Mouse (Mus musculus): ENCODE measurements around the gene Enox1. TPM values are rescaled to one million over a fixed set of nuclear protein-coding genes. Genes with fewer than 3 reads are reported as not detected.

The Enox1 gene
- polyA plus RNA-seq, 1 experiment: 3.1 TPM

- no peaks in the 10 kb centered on the region for H3K9me3 ChIP-seq (replicated peaks; ENCODE audit: control insufficient read depth, insufficient read depth, low read length, poor library complexity, severe bottlenecking)
- no peaks in the 10 kb centered on the region for H3K36me3 ChIP-seq (ENCODE audit: control insufficient read depth, insufficient read depth, low read length, poor library complexity, severe bottlenecking)
- no peaks in the 10 kb centered on the region for H3K4me1 ChIP-seq (ENCODE audit: control insufficient read depth, insufficient read depth, low read length)
- H3K27me3 ChIP-seq (ENCODE audit: control insufficient read depth, insufficient read depth, low read length, poor library complexity, severe bottlenecking): 0 out of 2 replicates have a peak, but pooled peaks cover 2% of the 10 kb centered on the region
- no peak overlapping the region for H3K27ac ChIP-seq (ENCODE audit: insufficient read depth, low read length)
- TF ChIP-seq POLR2A (IDR thresholded peaks at IDR 0.05; ENCODE audit: insufficient read depth, low read length): no peak
- TF ChIP-seq EP300 (IDR thresholded peaks at IDR 0.05; ENCODE audit: insufficient read depth, low read depth, low read length): no peak
- no peak for TF ChIP-seq CTCF (IDR thresholded peaks at IDR 0.05; ENCODE audit: low read depth, low read length)
- no peak overlapping the region for H3K4me3 ChIP-seq (ENCODE audit: low read depth, low read length)
- H3K9ac ChIP-seq (ENCODE audit: low read depth, poor library complexity, severe bottlenecking): no peak overlapping the region
Observed at GRCm38 (mm10) chr14:77162496-77162895, 5.9 kb downstream of the Enox1 start.

DNA sequence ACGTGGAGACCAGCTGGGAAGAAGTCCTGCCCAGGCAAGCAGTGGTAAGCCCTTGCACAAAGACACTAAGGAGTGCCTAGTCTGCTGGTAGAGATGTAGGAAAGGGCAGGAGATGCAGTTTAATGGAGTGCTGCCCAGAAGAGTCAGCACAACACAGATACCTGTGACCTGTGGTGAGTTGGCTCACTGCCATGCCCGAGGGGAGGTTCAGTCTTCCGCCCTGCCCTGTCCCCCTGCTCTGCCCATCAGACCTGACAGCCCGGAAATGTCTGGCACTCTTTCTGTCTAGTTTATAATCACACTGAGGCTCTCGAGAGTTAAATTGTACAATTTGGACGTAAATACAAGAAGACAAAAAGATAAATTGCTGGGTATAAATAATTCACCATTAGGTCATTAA lies 7.8 kb downstream of the Enox1 start:
- TF ChIP-seq EP300 (IDR thresholded peaks at IDR 0.05; ENCODE audit: insufficient read depth, low read depth, low read length): no peak
- TF ChIP-seq POLR2A (IDR thresholded peaks at IDR 0.05; ENCODE audit: insufficient read depth, low read length): no peak
- no peak for TF ChIP-seq CTCF (IDR thresholded peaks at IDR 0.05; ENCODE audit: low read depth, low read length)
- Histone ChIP-seq H3K4me1 (ENCODE audit: control insufficient read depth, insufficient read depth, low read length) (no peaks in the 10 kb centered on the region), H3K27ac (ENCODE audit: insufficient read depth, low read length) (no peak overlapping the region), H3K9me3 (replicated peaks; ENCODE audit: control insufficient read depth, insufficient read depth, low read length, poor library complexity, severe bottlenecking) (no peaks in the 10 kb centered on the region), H3K36me3 (ENCODE audit: control insufficient read depth, insufficient read depth, low read length, poor library complexity, severe bottlenecking) (no peaks in the 10 kb centered on the region), H3K27me3 (ENCODE audit: control insufficient read depth, insufficient read depth, low read length, poor library complexity, severe bottlenecking) (no peaks in the 10 kb centered on the region), H3K4me3 (ENCODE audit: low read depth, low read length) (no peak overlapping the region), H3K9ac (ENCODE audit: low read depth, poor library complexity, severe bottlenecking) (no peak overlapping the region)

DNA sequence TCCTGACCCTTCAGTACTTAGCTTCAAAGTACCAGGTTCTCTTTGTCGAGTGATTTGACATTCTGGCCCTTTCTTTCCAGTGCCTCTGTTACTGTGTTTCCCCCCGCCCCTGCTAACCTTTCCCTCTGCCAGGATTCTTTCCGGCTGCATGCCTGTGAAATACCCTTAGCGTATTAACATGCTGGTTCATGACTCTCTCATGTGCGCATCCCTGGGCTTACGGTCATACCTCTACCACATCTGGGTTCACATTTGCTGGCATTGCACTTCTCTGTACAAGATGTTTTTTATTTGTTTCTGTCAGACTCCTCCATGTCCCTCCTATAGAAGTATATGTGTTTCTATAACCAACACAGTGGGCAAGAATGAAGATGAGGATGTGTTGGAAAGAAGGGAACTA lies 11.6 kb downstream of the Enox1 start:
- Histone ChIP-seq H3K9ac (ENCODE audit: low read depth, poor library complexity, severe bottlenecking) (no peak overlapping the region), H3K4me1 (ENCODE audit: control insufficient read depth, insufficient read depth, low read length) (no peaks in the 10 kb centered on the region), H3K27ac (ENCODE audit: insufficient read depth, low read length) (no peak overlapping the region), H3K27me3 (ENCODE audit: control insufficient read depth, insufficient read depth, low read length, poor library complexity, severe bottlenecking) (no peaks in the 10 kb centered on the region), H3K9me3 (replicated peaks; ENCODE audit: control insufficient read depth, insufficient read depth, low read length, poor library complexity, severe bottlenecking) (no peaks in the 10 kb centered on the region), H3K4me3 (ENCODE audit: low read depth, low read length) (no peak overlapping the region), H3K36me3 (ENCODE audit: control insufficient read depth, insufficient read depth, low read length, poor library complexity, severe bottlenecking) (no peaks in the 10 kb centered on the region)
- no peak for TF ChIP-seq POLR2A (IDR thresholded peaks at IDR 0.05; ENCODE audit: insufficient read depth, low read length)
- no peak for TF ChIP-seq CTCF (IDR thresholded peaks at IDR 0.05; ENCODE audit: low read depth, low read length)
- TF ChIP-seq EP300 (IDR thresholded peaks at IDR 0.05; ENCODE audit: insufficient read depth, low read depth, low read length): no peak

- no peaks in the 10 kb centered on the region for H3K4me1 ChIP-seq (ENCODE audit: control insufficient read depth, insufficient read depth, low read length)
- H3K9ac ChIP-seq (ENCODE audit: low read depth, poor library complexity, severe bottlenecking): no peak overlapping the region
- H3K9me3 ChIP-seq (replicated peaks; ENCODE audit: control insufficient read depth, insufficient read depth, low read length, poor library complexity, severe bottlenecking): no peaks in the 10 kb centered on the region
- H3K27ac ChIP-seq (ENCODE audit: insufficient read depth, low read length): no peak overlapping the region
- H3K27me3 ChIP-seq (ENCODE audit: control insufficient read depth, insufficient read depth, low read length, poor library complexity, severe bottlenecking): no peaks in the 10 kb centered on the region; the same call in 1 of the 2 replicates
- TF ChIP-seq EP300 (IDR thresholded peaks at IDR 0.05; ENCODE audit: insufficient read depth, low read depth, low read length) (no peak), CTCF (IDR thresholded peaks at IDR 0.05; ENCODE audit: low read depth, low read length) (no peak), POLR2A (IDR thresholded peaks at IDR 0.05; ENCODE audit: insufficient read depth, low read length) (no peak)
- no peaks in the 10 kb centered on the region for H3K36me3 ChIP-seq (ENCODE audit: control insufficient read depth, insufficient read depth, low read length, poor library complexity, severe bottlenecking)
- H3K4me3 ChIP-seq (ENCODE audit: low read depth, low read length): no peak overlapping the region
Observed at GRCm38 (mm10) chr14:77174491-77174890, 17.9 kb downstream of the Enox1 start.

- H3K4me3 ChIP-seq (ENCODE audit: low read depth, low read length): no peak overlapping the region
- no peaks in the 10 kb centered on the region for H3K4me1 ChIP-seq (ENCODE audit: control insufficient read depth, insufficient read depth, low read length)
- no peak overlapping the region for H3K27ac ChIP-seq (ENCODE audit: insufficient read depth, low read length)
- TF ChIP-seq POLR2A (IDR thresholded peaks at IDR 0.05; ENCODE audit: insufficient read depth, low read length): no peak
- TF ChIP-seq CTCF (IDR thresholded peaks at IDR 0.05; ENCODE audit: low read depth, low read length): no peak
- no peak for TF ChIP-seq EP300 (IDR thresholded peaks at IDR 0.05; ENCODE audit: insufficient read depth, low read depth, low read length)
- no peak overlapping the region for H3K9ac ChIP-seq (ENCODE audit: low read depth, poor library complexity, severe bottlenecking)
- no peaks in the 10 kb centered on the region for H3K9me3 ChIP-seq (replicated peaks; ENCODE audit: control insufficient read depth, insufficient read depth, low read length, poor library complexity, severe bottlenecking)
- H3K27me3 ChIP-seq (ENCODE audit: control insufficient read depth, insufficient read depth, low read length, poor library complexity, severe bottlenecking): no peaks in the 10 kb centered on the region; the same call in 1 of the 2 replicates
- no peaks in the 10 kb centered on the region for H3K36me3 ChIP-seq (ENCODE audit: control insufficient read depth, insufficient read depth, low read length, poor library complexity, severe bottlenecking)
Observed at GRCm38 (mm10) chr14:77174931-77175330, 18.4 kb downstream of the Enox1 start.

GRCm38 (mm10) chr14:77180241-77180640 lies 23.7 kb downstream of the Enox1 start:
- Histone ChIP-seq H3K27ac (ENCODE audit: insufficient read depth, low read length) (no peak overlapping the region), H3K9me3 (replicated peaks; ENCODE audit: control insufficient read depth, insufficient read depth, low read length, poor library complexity, severe bottlenecking) (no peaks in the 10 kb centered on the region), H3K36me3 (ENCODE audit: control insufficient read depth, insufficient read depth, low read length, poor library complexity, severe bottlenecking) (no peaks in the 10 kb centered on the region), H3K4me3 (ENCODE audit: low read depth, low read length) (no peak overlapping the region), H3K27me3 (ENCODE audit: control insufficient read depth, insufficient read depth, low read length, poor library complexity, severe bottlenecking) (no peaks in the 10 kb centered on the region; the same call in 1 of the 2 replicates), H3K9ac (ENCODE audit: low read depth, poor library complexity, severe bottlenecking) (no peak overlapping the region), H3K4me1 (ENCODE audit: control insufficient read depth, insufficient read depth, low read length) (no peaks in the 10 kb centered on the region)
- TF ChIP-seq CTCF (IDR thresholded peaks at IDR 0.05; ENCODE audit: low read depth, low read length): no peak
- TF ChIP-seq POLR2A (IDR thresholded peaks at IDR 0.05; ENCODE audit: insufficient read depth, low read length): no peak
- TF ChIP-seq EP300 (IDR thresholded peaks at IDR 0.05; ENCODE audit: insufficient read depth, low read depth, low read length): no peak

Measured in ES-Bruce4 (cell line).